Mouse (Mus musculus) heart, adult 2 months (tissue): ENCODE results near the gene Klc1.

Experiments
- CTCF ChIP-seq: fragments of 200-600 bp; IDR thresholded peaks from 2 replicates; pipeline ENCODE4 v1.8.1; 2022; ENCODE audit warnings: antibody characterized with exemption, mild to moderate bottlenecking, moderate library complexity
- POLR2A ChIP-seq: fragments of 200-500 bp; IDR thresholded peaks from 2 replicates; pipeline ENCODE4 v1.6.1; 2011; ENCODE audit warnings: mild to moderate bottlenecking, low read depth, low read length, control low read depth; ENCODE audit not compliant: insufficient read depth

GRCm38 (mm10) chr12:111718656-111719055, 40.0 kb upstream of the Klc1 start:
- TF ChIP-seq POLR2A (no peak), CTCF (no peak)
